Mouse (Mus musculus) left cerebral cortex, adult 8-10 months (tissue): Measurements from ENCODE around the gene Tekt3. TPM values are rescaled to one million over a fixed set of nuclear protein-coding genes. Genes with fewer than 3 reads are reported as not detected.

ENCODE experiments used
- DNase-seq, 2 experiments: peaks; one replicate each; pipeline ENCODE4 v3.0.0; 2022; ENCODE audit warnings: low spot score in 2 of 2
- total RNA-seq, 4 experiments: library from RNA; stranded (reverse); gene quantifications; 2 replicates each; pipeline ENCODE4 v1.2.4; 2022

Gene Tekt3
- total RNA-seq, 4 experiments from 2014 or later: 0.18 to 0.34 (median 0.21) TPM; not detected in 1

DNA sequence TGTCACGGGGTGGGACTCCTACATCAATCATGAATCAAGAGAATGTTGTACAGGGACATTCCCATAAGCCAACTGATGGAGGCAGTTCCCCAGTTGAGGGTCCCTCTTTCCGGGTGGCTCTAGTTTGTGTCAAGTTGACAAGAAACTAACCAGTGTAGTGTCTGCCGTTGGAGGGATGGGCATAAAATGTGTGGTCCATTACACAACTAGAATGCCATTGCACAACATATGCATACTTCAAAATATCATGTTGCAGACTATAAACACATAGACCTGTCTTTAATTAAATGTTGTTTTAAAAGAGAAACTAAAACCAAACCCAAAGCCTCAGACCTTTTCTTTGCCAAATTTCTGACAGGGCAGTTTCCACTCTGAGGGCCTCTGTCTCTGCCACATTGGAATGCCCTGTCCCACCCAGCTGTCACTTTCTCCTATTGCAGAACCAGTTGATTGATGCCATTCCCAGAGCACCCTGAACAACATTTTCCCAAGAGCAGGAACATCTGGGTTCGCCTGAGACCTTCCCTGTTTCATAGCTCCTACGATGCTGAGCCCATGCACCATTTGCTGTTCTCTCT lies 3.0 kb upstream of the Tekt3 start:
- no peak for DNase-seq

DNA sequence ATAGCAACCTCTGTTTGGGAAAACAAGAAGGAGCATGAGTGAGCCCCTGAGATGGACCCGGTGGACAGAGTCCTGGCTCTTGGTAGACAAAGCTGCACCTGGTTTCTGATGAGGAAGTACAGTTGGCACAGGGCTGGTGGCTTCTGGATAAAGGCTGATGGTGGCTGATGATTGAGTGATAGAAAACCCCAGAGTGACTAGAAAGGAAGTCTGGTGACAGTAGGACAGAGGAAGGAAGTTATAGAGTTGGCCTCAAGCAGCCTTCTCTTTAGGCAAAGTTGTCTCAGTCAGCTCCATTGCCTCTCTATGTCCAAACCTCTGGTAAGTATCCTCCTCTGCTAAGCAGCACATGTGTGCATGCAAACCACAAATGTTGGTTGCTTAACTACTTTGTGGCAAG lies 1.5 kb upstream of the Tekt3 start:
- DNase-seq: no peak

DNA sequence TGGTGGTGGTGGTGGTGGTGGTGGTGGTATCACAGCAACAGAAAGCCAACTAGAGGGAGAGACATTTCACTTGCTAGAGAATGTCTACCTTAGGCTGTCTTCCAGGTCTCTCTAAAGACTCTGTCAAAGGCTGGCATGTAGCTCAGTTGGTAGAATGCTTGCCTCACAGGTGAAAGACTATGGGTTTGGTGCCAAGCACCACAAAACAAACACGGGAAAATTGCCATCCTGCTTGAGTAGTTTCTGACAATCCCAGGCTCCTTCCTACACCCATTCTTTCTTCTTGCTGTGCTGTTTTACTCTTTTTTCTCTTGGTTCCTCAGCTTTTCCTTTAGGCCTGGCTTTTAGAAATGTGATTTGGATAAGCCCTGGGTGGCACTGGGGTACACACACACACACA lies 5.1 kb downstream of the Tekt3 start:
- no peak for DNase-seq

DNA sequence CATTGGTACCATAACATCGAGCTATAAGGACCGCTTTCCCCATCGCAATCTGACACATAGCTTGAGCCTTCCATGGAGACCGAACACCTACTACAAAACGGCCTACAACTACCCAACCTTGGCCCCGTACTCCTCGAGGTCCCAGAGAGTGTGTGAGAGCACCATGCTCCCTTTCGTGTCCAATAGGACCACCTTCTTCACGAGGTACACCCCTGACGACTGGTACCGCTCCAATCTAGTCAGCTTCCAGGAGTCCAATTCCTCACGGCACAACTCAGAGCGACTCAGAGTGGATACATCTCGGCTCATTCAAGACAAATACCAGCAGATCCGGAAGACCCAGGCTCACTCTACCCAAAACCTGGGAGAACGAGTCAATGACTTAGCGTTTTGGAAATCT lies 8.6 kb downstream of the Tekt3 start:
- DNase-seq: no peak

DNA sequence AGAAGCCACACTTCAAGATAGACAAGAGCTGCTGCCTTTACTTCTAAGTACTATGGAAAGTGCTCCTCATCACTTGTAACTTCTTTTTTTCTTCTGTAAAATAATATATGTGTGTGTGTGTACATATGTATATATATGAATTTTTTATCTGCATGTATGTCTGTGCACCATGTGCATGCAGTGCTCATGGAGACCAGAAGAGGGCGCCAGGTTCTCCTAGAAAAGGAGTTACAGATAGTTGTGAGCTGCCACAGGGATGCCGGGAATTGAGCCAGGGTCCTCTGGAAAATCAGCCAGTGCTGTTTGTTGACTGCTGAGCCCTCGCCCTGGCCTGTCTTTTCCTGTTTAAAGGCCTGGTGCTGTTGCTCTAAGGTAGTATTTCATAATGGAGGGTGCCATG lies 23.1 kb downstream of the Tekt3 start:
- no peak for DNase-seq

DNA sequence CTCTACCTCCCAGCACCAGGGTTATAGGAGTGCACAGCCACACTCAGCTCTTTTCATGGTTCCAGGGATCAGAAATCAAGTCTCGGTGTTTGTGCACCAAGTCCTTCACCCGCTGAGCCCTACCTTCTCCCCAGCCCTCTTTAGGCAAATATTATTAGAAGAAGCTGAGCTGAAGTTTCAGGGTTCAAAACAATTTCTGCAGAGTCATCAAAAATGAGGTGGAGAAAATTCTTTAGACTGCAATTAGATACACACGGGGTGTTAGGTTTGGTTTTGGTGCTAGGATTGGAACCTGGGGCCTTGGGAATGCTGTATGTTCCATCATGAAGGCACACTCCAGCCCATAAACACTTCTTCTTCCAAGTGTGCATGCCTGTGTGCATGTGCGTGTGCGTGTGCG lies 27.2 kb downstream of the Tekt3 start:
- DNase-seq: no peak

DNA sequence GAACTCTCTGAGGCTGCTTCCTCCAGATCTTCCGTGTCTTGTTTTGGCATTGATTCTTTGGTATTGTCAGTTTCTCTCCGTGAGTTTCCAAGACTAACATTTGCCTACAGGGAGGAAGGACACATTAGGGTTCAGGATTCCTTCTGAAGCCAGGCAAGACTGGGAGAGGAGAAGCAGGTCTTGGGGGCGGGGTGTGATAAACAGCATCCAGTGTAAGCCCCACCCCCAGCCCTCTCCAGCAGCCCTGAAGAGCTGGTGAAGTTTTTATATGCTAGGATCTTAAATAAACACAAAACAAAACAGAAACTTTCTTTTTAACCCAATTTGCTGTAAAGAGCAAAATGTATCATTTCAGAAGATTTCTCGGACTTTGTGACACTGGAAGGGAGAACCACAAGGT lies 28.8 kb downstream of the Tekt3 start:
- DNase-seq: no peak

DNA sequence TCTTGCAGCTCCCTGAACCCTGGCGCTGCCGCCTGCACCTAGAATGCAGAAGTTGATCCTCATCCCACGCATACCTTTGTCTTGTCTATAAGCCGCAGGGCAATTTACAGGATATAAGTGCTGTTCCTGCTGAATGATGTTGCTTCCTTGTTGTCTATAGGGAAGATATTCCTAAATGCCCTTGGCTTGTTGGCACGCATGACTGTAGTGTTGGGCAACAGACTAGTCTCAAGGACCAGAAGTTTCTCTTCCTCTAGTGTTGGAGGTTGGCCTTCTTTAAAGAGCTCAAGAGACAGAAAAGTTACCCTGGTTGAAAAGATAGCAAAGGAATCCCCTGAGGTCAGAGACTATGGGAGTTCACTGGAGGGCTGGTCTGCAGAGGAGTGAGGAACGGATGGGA lies 29.5 kb downstream of the Tekt3 start:
- DNase-seq: no peak

DNA sequence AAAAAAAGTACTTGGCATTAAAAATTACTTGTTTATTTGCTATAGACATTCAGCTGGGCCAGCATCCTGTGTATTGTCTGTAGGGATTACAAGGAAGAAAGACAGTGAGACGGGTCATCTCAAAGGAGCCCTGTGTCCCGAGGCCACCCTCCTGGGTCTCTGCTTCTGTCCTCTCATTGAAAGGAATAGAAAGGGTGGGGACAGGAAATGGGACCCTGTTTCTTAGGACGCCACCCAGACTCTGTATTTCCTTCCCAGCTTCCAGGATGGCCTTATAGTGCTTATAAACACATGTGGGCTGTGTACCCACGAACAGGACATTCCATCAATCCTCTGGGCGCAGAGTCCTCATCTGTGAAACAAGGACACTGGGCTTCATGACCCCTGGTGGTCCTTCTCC lies 30.8 kb downstream of the Tekt3 start:
- no peak for DNase-seq

DNA sequence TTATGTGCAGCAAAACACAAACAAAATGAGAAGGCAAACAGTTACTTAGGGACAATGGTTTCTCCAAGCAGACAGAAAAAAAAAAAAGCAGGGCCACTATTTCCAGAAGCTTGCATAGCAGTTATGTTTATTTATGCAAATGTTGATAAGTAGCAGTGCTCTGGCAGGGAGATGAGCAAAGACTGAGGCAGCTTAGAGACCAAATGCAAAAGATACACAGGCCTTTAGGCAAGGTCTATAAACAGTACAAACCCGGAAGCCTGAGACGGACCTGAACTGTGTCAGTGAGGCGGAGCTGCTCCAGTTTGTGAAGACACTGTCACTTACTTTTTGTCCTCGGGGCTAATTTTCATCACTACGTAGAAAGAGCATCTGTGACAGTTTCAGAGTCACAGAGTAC lies 32.1 kb downstream of the Tekt3 start:
- DNase-seq: no peak

DNA sequence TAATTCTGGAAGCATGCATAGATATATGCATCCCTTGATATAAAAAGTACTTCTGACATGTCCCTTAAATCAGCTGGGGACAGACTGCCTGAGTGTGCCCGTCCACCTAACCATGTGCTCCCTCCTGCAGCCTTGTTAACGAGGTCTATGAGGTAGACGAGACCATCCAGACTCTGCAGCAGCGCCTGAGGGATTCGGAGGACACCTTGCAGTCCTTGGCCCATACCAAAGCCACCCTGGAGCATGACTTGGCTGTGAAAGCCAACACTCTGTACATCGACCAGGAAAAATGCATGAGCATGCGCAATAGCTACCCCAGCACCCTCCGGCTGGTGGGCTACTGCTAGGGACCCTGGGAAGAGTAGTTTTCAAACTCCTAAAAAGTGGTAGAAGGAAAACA lies 33.0 kb downstream of the Tekt3 start:
- DNase-seq: no peak

DNA sequence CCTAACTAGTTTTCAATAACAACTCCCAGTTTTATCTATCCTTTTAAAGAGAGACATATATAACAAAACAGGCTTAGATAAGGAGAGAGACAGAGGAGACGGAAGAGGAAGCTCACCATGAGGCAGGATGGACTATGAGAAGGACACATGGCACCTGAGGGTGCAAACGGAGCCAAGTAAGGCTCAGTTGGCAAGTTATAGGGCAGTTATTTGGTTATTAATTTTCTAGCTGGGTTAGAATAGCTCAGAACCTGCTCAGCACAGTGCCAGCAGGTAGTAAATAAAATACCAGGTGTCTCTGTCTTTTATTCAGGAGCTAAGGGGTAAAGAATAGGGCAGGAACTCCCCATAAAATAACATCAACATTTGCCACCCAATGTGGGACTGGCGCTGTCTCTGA lies 36.6 kb downstream of the Tekt3 start:
- no peak for DNase-seq

DNA sequence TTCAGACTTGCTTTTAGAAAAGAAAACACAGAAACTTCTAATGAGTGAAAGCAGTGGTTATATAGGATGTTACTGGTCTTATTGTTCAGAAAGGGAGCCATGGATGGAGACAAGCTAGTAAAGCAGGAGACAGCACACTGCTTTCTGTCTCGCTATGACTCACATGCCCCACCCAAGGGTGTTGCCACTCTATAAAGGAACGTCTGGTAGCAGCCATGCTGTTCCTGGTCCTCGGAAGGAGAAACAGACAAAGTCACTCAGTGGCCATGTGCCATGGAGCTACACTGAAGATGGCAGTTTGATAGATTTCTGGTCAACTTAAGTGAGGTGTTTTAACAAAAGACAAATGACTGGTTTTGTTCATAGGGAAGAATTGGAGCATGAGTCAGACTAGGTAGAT lies 37.9 kb downstream of the Tekt3 start:
- no peak for DNase-seq

DNA sequence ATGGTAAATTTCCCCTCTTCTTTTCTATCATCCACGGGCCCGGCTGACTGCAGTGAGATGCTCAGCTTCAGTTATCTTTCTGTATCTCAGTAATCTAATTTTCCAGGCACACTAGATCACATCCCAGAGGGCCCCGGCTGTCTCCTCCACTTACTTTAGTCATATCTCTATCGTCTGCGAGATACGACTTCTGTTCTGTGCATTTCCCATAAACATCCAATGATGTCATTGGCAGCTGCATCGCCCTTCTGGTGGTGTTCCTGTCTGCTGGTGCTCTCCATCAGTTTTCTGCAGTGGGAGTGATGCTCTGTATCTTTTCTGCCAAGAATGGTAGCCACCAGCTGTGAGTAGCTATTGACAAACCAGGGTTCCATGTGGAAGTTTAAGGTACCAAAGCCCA lies 41.8 kb downstream of the Tekt3 start:
- peak in 1 of 2 experiments; percentile 34 for DNase-seq

DNA sequence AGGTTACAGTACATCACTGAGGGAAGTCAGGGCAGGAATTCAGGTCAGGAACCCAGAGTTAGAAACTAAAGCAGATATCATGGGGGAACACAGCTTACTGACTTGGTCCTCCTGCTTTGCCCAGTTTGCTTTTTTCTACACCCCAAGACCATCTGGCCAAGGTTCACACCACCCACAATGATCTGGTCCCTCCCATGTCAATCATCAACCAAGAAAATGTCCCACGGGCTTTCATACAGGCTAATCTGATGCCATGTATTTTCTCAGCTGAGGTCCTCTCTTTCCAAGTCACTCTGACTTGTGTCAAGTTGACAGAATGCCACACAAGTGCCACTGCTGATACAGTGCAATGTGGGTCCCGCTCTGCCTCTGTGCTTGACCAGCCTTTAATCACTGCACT lies 42.6 kb downstream of the Tekt3 start:
- no peak for DNase-seq

DNA sequence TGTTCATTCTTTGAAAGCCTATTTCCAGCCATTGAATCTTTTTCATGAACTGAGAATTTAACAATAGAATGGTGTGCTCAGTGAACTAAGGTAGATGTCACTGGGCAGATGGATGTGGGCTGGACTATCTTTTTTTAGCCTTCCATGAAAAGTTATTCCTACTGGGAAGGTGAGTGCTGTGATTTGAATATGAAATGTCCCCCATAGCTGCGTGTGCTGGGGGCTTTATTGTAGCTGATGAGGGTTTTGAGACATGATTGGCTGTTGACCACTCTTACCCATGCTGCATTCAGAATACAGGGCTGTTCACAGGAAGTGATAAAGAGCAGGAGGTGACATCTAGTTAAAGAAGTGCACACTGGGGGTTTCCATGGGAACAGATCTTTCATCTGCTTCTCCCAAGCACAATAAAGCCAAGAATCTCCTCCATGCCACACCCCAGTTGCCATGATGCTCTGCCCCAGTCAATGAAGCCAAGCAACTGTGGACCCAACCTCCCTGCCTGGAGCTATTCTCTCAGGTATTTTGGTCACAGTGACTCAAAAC lies 47.8 kb downstream of the Tekt3 start:
- no peak for DNase-seq

DNA sequence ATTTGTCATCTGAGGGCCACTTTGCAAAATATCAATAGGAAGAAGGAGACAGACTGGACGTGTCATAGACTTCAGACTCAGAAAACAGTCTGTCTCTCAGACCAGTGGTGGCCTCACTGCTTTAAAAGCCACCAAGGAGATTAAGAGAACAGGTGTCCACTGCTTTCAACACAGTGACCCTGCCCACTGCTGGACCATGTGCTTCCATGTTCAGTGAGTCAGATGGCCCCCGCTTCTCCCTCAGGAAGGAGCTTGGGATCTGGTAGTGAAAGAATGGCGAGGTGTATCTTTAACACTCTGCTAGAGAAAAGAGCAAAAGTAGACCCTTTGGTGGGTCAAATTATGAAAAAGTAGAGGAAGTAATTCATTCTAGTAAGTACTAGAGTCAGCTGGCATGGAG lies 48.9 kb downstream of the Tekt3 start:
- DNase-seq: no peak

DNA sequence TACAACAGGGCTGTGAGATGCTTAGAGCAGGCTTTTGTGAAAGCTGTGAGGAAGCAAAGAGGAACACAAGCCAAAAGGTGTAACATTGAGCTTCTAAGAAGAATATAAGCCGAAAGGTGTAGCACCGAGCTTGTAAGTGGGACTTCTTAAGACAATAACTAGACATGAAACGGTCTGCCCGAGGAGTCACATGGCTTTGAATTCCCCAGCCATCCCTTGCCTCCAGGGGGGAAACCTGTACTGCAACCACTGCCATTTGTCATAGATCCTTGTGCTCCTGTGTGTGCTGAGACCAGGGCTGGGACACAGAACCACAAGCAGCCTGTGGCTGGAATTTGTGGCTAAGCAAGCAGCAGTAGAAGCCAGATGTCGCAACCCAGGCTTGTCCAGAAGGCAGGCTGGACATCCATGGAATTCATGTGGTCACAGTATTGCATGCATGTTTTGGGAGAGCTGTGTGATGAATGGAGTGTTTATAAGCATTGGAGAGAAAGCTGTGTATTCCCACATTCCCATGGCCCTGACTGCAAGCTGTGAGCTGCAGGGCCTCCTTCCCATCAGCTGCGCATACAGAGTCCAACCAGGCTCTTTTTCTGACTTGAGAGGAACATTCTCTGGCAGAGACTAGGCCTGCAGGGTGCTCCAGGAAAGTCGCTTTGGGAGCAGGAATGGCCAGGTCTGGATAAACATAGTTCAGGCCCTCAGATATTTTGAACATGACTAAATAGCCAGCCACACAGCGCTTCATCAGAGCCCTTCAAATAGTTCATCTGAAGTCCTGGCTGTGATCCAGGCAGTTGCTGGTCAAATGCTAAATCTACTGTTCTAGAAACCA lies 53.6 kb downstream of the Tekt3 start:
- no peak for DNase-seq

DNA sequence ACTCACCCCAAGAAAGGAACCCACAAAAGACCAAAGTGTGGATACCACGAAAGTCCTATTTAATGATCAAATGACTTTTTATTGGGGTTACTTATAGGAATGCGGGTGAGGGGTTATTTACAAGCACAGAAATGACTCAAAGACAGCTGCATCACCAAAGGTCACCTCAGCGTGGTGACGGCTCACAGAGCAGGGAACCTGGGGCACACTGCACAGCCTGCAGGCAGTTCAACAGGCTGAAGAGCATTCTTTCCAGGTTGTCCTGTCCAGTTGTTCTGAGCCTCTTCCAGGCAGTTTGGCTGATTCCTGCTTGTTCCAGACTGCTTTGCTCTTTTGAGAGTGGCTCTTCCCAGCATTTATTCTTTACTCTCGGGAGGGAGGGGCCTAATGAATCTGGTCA lies 55.2 kb downstream of the Tekt3 start:
- no peak for DNase-seq

DNA sequence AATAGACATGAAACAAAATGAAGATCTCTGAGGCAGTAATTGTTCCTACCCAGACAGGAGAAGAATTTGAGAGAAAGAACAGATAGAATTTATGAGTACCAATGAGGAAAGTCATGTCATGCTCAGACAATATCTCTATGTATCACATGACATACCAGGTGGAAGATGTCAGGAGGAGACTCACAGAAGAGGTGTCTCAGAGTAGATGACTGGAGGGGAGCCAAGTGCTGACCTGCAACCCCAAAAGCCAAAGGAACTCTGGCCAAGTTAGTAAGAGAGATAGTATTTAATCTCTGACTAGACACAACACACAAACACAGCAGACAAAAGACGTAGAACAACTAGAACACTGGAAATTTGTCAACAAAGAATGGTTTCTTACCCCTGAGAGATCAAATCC lies 55.8 kb downstream of the Tekt3 start:
- no peak for DNase-seq

DNA sequence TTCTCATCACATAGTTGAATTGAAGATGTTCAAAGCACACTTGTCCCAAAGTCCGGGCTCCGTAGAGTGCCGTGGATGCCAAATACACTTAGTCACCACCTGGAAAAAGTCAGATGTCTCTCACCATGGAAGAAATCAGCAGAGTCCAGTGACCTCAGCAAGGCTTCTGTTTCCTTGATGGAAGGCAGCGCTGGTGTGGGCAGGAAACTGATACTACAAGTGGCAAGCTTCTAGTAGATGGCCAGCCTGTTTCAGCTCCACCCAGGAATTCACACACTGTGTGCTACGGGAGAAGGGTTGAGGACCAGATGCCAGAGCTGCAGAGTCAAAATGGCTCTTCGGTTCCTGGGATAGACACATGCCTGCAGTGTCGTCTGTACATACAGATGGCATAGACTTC lies 58.3 kb downstream of the Tekt3 start:
- DNase-seq: no peak

DNA sequence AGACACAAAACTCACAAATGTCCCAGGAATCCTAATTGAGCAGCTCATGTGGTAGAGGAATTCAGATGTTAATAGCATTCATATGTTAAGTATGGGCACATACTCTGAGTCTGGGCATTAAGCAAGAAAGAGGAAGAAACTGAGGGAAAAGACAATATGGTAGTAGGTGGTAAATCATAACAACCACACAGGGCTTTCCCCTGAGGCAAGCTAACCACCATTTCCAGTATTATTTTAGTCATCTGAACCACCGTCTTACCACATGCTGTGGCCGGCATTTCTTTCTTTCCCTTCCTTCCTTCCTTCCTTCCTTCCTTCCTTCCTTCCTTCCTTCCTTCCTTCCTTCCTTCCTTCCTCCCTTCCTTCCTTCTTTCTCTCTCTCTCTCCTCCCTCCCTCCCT lies 60.8 kb downstream of the Tekt3 start:
- no peak for DNase-seq

DNA sequence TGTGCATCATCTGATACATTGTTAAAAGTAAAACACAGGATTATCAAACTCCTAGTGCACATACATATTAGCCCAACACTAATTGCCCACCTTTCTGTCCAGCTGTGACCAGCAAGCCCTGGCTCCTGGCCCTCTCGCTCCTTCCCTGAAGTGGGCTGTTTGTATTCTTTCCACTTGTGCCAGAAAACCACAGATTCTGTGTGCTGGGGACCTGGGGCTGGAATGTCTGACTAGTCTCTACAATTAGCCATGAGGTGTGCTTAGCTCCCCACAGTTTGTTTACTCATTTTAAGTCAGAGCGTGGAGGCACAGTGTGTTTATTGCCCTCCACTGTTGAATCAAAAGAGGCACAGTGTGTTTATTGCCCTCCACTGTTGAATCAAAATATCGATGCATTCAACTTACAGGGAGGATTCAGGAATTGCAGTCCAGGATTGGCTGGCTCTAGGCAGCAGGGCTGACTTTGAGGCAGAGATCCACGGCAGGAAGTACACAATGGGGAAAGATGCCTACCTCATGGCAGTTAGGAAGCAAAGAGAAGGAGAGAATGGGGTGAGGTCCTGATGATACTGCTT lies 61.4 kb downstream of the Tekt3 start:
- DNase-seq: no peak
